Mouse (Mus musculus): ENCODE results near the gene Scube2. TPM values are rescaled to one million over a fixed set of nuclear protein-coding genes. Genes with fewer than 3 reads are reported as not detected.

Scube2 gene
- total RNA-seq, 2 experiments from 2014 or later: 0.74 to 2.0 TPM

GRCm38 (mm10) chr7:109804355-109804754, 61.1 kb downstream of the Scube2 start:
- DNase-seq: peak; percentile 41
- intact Hi-C loops (cut with DNase I): loop anchor here (10.0 kb wide), 1 partner anchor 80 kb away; no protein-coding TSS in a partner anchor

DNA sequence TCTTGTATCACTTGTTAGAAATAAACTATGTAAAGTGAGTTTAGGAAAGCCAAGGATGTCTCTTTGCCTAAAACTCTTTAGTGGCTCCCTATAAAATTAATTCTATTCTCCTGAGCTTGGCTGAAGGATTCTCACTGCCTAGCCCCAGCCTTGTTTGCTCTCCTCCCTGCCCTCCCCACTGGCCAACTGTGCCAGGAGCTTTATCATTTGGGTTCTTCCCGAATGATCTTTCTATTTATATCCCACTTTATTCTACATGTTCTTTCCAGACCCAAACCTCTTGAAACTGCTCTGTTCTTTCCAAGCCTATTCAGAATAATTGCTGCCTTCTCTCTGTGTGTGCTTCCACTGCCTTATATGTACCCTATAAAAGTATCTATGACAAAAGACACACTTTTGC, 62.0 kb downstream of the Scube2 start:
- DNase-seq: no peak
- intact Hi-C loops (cut with DNase I): loop anchor here (10.0 kb wide), 1 partner anchor 81 kb away; no protein-coding TSS in a partner anchor

DNA sequence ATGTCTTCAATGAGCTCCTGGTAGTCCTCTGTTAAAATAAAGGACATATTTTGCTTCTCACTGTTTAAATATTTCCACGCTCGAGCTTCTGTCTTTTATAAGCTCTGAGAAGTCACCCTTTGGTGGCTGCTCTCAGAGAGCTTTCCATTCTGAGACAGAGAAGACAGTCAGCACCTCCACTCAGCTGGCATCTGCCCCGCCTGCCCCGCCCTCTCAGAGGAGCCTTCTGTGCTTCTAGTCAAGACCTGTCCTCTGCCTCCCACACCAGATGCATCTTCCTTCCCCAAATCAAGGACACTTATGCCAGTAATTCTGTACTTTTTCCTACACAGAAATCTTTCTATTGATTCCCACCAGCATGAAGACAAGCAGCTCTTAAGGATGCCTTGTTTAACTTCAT, 64.9 kb downstream of the Scube2 start:
- intact Hi-C loops (cut with DNase I): loop anchor here (10.0 kb wide), 1 partner anchor 84 kb away; no protein-coding TSS in a partner anchor
- DNase-seq: no peak

DNA sequence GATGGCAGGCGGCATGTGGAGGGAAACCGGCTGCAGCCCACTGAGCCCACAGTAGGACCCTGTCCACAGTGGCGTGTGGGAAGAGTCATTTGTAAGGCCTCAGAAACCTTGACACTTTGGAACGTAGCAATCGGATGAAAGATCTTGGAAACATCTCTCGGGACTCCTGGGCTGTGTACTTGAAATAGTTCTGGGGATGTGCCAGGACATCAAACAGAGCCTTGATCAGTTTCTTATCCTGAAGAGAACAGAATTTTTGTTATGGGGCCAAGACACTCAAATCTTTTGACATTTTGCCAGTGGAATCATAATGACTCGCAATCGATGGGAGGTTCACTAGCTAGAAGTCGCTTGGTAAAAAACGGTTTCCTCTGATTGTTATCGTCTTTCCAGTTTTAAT, 66.3 kb downstream of the Scube2 start:
- intact Hi-C loops (cut with DNase I): no loop called here
- no peak for DNase-seq

DNA sequence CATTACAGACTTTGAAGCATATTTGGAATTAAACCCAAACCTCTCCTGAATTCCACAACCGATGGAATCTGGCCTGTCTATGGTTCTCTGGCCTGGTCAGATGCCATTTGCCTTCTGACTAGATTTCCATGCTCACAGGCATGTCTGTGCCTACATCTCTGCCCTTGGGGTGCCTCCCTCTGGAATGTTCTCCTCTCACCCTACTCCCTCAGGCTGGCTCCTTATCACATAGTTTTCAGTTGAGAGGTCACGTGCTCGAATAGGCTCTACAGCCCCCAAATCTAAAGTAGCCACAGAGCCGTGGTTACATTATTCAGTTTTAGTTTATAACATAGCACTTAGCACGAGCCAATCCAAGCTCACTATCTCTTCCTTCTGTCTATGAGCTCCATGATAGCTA, 69.9 kb downstream of the Scube2 start:
- DNase-seq: no peak
- intact Hi-C loops (cut with DNase I): no loop called here

DNA sequence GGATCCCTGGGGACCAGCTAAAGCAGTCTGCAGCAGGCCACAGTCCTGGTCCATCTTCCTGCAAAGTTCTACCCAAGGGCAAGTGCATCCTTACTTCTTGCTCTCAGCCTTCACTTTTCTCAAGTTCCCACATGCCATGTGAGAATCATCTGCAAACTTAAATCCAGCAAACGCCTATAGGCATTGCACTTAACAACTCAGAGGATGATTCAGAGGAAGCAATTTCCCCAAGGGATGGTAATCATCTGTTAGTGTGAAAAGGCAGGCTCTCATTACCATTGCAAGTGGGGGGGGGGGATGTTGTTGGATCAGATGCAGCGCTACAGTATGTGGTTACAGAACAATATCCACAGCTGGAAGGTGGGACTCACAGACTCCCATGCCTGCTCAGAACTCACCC, 70.9 kb downstream of the Scube2 start:
- DNase-seq: no peak
- intact Hi-C loops (cut with DNase I): no loop called here

- intact Hi-C loops (cut with DNase I): no loop called here
- DNase-seq: peak; percentile 58
These were observed 72.7 kb downstream of the Scube2 start for GRCm38 (mm10) chr7:109792759-109793158.

- intact Hi-C loops (cut with DNase I): no loop called here
- DNase-seq: no peak
These were observed 74.7 kb downstream of the Scube2 start for GRCm38 (mm10) chr7:109790818-109791217.

GRCm38 (mm10) chr7:109787860-109788259, 77.6 kb downstream of the Scube2 start:
- no peak for DNase-seq
- intact Hi-C loops (cut with DNase I): no loop called here

DNA sequence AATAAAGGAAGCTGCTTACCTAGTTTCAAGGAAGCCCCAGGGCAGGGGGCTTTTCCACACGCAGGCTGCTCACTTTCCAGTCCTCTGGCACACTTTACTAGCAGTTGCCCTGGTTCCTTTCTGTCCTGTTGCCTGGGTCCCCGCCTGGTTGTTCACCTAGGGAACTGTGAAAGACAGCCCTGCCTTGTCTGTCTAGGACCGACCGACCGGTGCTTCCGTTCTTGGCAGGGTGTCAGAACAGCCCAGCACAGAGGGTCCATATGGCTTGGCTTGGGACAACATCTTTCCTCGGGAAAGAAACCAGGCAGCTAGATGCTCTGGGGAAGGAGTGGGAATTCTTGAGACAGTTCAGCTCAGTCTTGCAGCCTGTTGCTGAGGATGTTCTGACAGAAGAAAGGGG, 82.2 kb downstream of the Scube2 start:
- peak; percentile 60 for DNase-seq
- intact Hi-C loops (cut with DNase I): no loop called here

- DNase-seq: peak; percentile 85
- intact Hi-C loops (cut with DNase I): no loop called here
These were observed 83.8 kb downstream of the Scube2 start, which contains the start of gene Nrip3 for GRCm38 (mm10) chr7:109781470-109782203. Gene Nrip3, minus strand, starts transcription at chr7:109782025.

GRCm38 (mm10) chr7:109781087-109781469, 84.4 kb downstream of the Scube2 start:
- intact Hi-C loops (cut with DNase I): no loop called here
- DNase-seq: no peak

- no peak for DNase-seq
- intact Hi-C loops (cut with DNase I): no loop called here
These were observed 93.2 kb downstream of the Scube2 start for GRCm38 (mm10) chr7:109772251-109772650.

DNA sequence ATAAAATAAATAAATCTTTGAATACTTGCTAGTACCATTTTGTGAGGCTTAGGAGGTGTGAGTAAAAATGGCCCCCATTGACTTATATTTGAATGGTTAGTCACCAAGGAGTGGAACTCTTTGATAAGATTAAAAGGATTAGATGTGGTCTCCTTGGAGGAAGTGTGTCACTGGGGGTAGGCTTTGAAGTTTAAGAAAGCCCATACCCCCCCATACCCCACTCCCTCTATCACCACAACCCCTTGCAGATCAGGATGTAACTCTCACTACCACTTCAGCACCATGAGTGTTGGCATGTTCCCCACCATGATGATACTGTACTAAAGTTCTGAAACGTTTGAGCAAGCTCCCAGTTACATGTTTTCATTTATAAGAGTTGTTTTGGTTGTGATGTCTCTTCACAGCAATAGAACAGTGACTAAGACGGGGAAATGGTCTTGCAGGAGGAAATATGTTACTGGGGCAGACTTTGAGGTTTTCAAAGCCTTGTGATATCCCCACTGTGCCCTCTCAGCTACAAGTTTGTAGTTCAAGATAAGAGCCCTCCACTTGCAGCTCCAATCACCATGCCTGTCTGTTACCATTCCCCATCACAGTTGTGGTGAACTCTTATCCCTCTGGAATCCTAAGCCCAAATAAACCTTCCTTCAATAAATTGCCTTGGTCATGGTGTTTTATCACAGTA, 96.6 kb downstream of the Scube2 start:
- intact Hi-C loops (cut with DNase I): no loop called here
- DNase-seq: no peak

DNA sequence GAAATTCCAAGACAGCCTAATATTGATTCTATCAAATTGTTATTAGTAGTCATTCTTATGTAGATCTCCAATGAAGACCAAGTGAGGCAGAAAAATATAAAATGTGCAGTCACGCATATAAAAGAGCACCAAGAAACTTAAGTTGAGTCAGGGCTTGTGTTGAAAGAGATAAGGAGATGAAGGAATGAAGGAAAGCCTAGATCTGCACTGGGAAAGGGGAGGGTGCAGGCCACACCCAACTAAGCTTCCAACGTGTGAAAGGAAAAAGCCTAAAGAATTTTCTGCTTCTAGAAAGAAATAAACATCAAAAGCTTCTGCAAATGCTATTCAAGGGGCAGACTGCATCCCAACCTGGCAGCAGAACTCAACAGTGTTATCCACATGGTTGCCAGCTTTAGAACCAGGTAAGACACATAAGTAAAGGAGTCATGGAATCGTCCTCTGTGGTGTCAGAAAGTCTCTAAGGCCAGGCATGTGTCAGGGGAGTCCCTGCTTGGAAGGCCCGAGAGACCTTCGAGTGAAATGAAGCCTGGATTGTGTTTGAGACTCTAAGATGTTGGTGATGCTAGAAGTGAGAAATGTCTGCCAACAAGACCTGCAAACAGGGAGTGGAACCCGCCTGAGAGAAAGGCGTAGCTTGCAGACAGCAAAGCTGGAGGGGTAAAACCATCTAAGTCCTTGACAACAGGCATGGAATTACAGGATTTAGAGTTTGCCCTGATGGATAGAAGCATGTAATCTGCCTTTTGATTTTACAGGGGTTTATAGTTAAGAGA, 97.7 kb downstream of the Scube2 start:
- intact Hi-C loops (cut with DNase I): no loop called here
- DNase-seq: no peak

- no peak for DNase-seq
- intact Hi-C loops (cut with DNase I): no loop called here
These were observed 101.5 kb downstream of the Scube2 start for GRCm38 (mm10) chr7:109764009-109764408.

GRCm38 (mm10) chr7:109756291-109756690, 109.2 kb downstream of the Scube2 start:
- DNase-seq: no peak
- intact Hi-C loops (cut with DNase I): no loop called here

DNA sequence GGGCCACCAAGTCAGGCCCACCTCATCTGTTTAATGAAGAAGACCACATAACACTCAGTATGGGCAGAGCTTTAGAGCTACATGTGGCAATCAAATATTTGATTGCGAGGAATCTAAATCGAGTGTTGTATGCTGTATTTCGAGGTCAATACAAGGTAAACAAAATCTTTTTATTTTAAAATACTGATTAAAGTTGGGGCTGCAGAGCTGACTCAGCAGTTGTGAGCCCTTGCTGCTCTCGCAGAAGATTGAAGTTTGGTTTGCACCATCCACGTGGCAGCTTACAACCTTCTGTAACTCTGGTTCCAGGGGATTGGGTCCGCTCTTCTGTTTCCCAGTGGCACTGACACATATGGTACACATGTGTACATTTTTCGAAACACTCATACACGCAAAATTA, 111.4 kb downstream of the Scube2 start:
- no peak for DNase-seq
- intact Hi-C loops (cut with DNase I): no loop called here

GRCm38 (mm10) chr7:109752008-109752925, 113.2 kb downstream of the Scube2 start, which contains the start of gene Tmem9b:
Gene Tmem9b, minus strand, starts transcription at chr7:109752875.
- peak; percentile 78 for DNase-seq
- intact Hi-C loops (cut with DNase I): no loop called here

- intact Hi-C loops (cut with DNase I): no loop called here
- no peak for DNase-seq
These were observed 114.0 kb downstream of the Scube2 start for GRCm38 (mm10) chr7:109751427-109752007.
